Mouse (Mus musculus) small intestine, adult 2 months (tissue): ENCODE results near the gene Klhdc8b. TPM values are rescaled to one million over a fixed set of nuclear protein-coding genes. Genes with fewer than 3 reads are reported as not detected.
A peak's percentile ranks its signal among the peaks of the same experiment; 100 is the strongest.

Source experiments
- H3K27ac ChIP-seq: fragments of 200-500 bp; 2 replicates; pipeline ENCODE4 v1.5.1; 2012; ENCODE audit warnings: low read depth, low read length, control low read depth, inconsistent platforms; ENCODE audit not compliant: insufficient read depth
- H3K27me3 ChIP-seq: fragments of 200-500 bp; 2 replicates; pipeline ENCODE4 v1.6.1; 2012; ENCODE audit warnings: mild to moderate bottlenecking, moderate library complexity, low read length, inconsistent platforms; ENCODE audit not compliant: control insufficient read depth, insufficient read depth
- H3K36me3 ChIP-seq: fragments of 200-500 bp; 2 replicates; pipeline ENCODE4 v1.6.1; 2012; ENCODE audit warnings: mild to moderate bottlenecking, low read length, control low read depth, inconsistent platforms; ENCODE audit not compliant: control insufficient read depth, insufficient read depth
- H3K4me1 ChIP-seq: fragments of 200-500 bp; 2 replicates; pipeline ENCODE4 v1.6.1; 2012; ENCODE audit warnings: low read length, inconsistent platforms, mixed read lengths; ENCODE audit not compliant: control insufficient read depth, insufficient read depth, insufficient read length
- H3K4me3 ChIP-seq: fragments of 200-500 bp; 2 replicates; pipeline ENCODE4 v1.5.1; 2012; ENCODE audit warnings: low read depth, mild to moderate bottlenecking, control low read depth, inconsistent platforms, low read length, moderate library complexity
- CTCF ChIP-seq: fragments of 200-500 bp; IDR thresholded peaks from 2 replicates; pipeline ENCODE4 v1.5.1; 2012; ENCODE audit warnings: low read depth, mild to moderate bottlenecking, control low read depth, inconsistent platforms, low read length, moderate library complexity, mixed read lengths; ENCODE audit not compliant: insufficient replicate concordance, insufficient read length; ENCODE audit errors: extremely low read depth
- POLR2A ChIP-seq: fragments of 200-500 bp; IDR thresholded peaks from 2 replicates; pipeline ENCODE4 v1.6.1; 2012; ENCODE audit warnings: low read depth, mild to moderate bottlenecking, control low read depth, inconsistent platforms, low read length, moderate library complexity
- WGBS: fragments of 180-500 bp; shearing (Covaris S2); methylation state at CpG from one replicate; pipeline ENCODE4 v1.1.7; 2018; 5-methylcytosine and 5-hydroxymethylcytosine counted together
- polyA plus RNA-seq: library from polyadenylated mRNA; depleted of rRNA; stranded (reverse); fragments of >200 nt; gene quantifications from 2 replicates; pipeline ENCODE4 v1.2.3, GENCODE M21; 2012

Gene Klhdc8b
- polyA plus RNA-seq, 1 experiment = 19.7 TPM

DNA sequence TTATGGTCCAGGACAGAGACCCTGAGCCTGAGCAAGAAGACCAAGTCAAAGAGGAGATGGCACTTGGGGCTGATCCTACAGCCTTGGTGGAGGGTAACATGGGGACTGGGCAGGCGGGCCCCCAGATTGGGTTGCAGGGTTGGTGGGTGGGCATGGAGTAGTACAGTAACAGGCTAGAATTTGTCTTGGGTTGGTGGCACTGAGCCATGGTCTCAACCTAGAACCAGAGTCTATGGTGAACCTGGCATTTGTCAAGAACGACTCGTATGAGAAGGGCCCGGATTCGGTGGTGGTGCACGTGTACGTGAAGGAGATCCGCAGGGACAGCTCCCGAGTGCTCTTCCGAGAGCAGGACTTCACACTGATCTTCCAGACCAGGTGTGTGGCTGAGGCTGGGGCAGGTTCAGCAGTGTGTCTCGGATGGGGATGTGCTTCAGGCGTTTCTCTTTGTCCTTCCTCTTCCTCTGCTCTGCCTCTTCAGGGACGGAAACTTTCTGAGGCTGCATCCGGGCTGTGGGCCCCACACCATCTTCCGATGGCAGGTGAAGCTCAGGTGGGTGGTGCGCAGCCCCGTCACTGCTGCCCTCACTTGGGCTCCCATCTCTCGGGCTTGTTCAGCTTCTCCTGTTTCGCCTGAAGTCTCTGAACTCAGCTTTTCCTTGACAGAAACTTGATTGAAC is 32.9 kb upstream of the Klhdc8b start:
- H3K4me1 ChIP-seq = peaks cover 13% of the 10 kb centered on the region
- no peak overlapping the region for H3K4me3 ChIP-seq
- no peak overlapping the region for H3K27ac ChIP-seq
- TF ChIP-seq CTCF (no peak), POLR2A (no peak)
- H3K27me3 ChIP-seq = no peaks in the 10 kb centered on the region
- WGBS = 94% methylated on average over 19 of the region's 19 CpGs
- peaks cover 63% of the 10 kb centered on the region for H3K36me3 ChIP-seq

GRCm38 (mm10) chr9:108493246-108493645 is 31.9 kb upstream of the Klhdc8b start:
- H3K27me3 ChIP-seq = no peaks in the 10 kb centered on the region
- H3K4me3 ChIP-seq = no peak overlapping the region
- H3K27ac ChIP-seq = no peak overlapping the region
- H3K36me3 ChIP-seq = peaks cover 52% of the 10 kb centered on the region
- WGBS = 96% methylated on average over 8 of the region's 8 CpGs
- peaks cover 13% of the 10 kb centered on the region for H3K4me1 ChIP-seq
- no peak for TF ChIP-seq CTCF
- TF ChIP-seq POLR2A = no peak

- H3K27ac ChIP-seq = no peak overlapping the region
- H3K36me3 ChIP-seq = peaks cover 43% of the 10 kb centered on the region
- TF ChIP-seq POLR2A (no peak), CTCF (no peak)
- WGBS = 64% methylated on average over 16 of the region's 16 CpGs
- peaks cover 13% of the 10 kb centered on the region for H3K4me1 ChIP-seq
- peak overlapping the region; percentile 15 for H3K4me3 ChIP-seq
- no peaks in the 10 kb centered on the region for H3K27me3 ChIP-seq
These were observed 30.8 kb upstream of the Klhdc8b start for GRCm38 (mm10) chr9:108492043-108492750.

DNA sequence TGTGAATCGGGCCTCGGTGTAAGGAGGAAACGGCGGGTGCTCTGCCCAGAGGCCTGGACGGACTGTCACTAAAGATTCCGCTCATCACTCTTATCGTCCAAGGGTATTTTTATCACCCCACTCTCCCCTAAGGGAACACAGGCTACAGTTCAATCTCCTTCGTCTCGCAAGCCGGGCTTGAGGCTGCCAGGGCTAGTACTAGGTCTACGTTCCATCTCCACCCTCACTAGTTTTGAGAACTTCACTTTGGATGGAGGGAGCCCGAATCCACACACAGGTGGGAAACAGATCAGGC is 29.9 kb upstream of the Klhdc8b start:
- H3K27me3 ChIP-seq = no peaks in the 10 kb centered on the region
- H3K27ac ChIP-seq = peak overlapping the region; percentile 84
- peak overlapping the region; percentile 94 for H3K4me3 ChIP-seq
- no peak for TF ChIP-seq CTCF
- TF ChIP-seq POLR2A = no peak
- peaks cover 13% of the 10 kb centered on the region for H3K4me1 ChIP-seq
- under 1% methylated on average over 12 of the region's 12 CpGs for WGBS
- peaks cover 34% of the 10 kb centered on the region for H3K36me3 ChIP-seq

DNA sequence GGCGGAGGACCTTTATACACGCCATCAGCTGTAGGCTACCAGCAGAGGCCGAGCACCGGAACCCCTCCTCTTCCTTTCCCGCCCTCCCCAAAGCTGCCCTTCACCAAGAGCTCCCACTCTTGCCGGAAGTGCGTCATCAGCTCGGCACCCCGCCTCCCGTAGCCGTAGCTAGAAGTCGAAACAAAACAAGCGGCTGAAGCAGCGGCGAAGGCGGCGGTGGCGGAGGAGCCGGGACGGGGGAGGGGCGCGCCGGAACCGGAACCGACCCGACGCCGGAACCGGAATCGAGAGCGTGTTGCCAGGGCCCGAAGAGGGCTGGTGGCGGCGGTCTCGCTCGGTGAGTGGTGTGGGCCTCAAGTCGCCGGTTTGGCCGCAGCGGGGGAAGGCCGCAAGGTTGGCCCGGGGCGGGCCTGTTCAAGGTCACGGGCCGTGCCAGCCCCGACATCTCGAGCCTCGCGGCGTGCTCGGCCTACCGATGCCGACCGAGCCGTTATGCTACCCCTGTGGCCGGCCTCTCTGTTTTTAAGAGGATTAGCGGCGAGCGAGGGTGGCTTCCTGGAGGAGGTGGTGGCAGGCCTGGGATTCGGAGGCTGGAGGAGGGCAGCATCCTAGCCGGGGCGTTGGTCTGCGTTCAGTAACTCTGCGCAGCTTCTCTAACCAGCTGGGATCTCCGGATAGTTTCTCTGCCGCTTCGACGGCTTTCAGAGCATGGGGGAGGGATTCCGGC is 29.3 kb upstream of the Klhdc8b start, which contains the start of gene Usp19:
Gene Usp19 (plus strand): TSS at position 44 of the 727 bp plus-strand sequence.
- H3K4me1 ChIP-seq = peaks cover 13% of the 10 kb centered on the region
- TF ChIP-seq POLR2A (peak; percentile 51; the same call in 1 of the 2 replicates), CTCF (no peak)
- under 1% methylated on average over 69 of the region's 69 CpGs for WGBS
- peaks cover 29% of the 10 kb centered on the region for H3K36me3 ChIP-seq
- H3K27ac ChIP-seq = peak within 1 kb of the TSS; percentile 84
- no peaks in the 10 kb centered on the region for H3K27me3 ChIP-seq
- peak within 1 kb of the TSS; percentile 94 for H3K4me3 ChIP-seq

DNA sequence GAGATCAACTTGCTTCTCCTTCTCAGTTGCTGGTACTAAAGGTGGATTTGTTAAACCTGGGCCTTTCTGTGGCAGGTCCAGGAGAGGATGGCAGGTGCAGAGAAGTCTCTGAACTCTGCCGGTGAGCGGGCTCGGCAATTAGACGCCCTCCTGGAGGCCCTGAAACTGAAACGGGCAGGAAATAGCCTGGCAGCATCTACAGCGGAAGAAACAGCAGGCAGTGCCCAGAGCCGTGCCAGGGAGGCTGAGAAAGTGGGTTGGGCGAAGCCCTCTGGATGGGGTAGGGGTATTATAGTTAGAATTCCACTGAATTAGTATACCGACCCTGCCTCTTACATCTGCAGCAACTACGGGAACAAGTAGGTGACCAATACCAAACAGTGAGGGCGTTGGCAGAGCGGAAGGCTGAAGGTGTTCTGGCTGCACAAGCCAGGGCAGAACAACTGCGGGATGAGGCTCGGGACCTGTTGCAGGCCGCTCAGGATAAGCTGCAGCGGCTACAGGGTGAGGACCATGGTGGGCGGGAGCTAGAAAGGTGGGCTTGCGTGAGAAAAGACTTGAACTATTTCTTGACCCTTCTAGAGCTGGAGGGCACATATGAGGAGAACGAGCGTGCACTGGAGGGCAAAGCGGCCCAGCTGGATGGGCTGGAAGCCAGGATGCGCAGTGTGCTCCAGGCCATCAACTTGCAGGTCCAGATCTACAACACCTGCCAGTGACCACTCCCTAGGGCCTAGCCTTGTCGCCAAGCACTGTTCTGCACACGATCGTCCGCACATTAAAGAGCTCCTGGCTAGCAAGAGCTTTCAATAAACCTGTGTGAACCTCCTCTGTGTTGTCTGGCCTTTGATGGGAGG is 28.5 kb upstream of the Klhdc8b start:
- H3K27ac ChIP-seq = peak overlapping the region; percentile 84
- H3K27me3 ChIP-seq = no peaks in the 10 kb centered on the region
- peaks cover 23% of the 10 kb centered on the region for H3K36me3 ChIP-seq
- H3K4me3 ChIP-seq = peak overlapping the region; percentile 94
- TF ChIP-seq CTCF = no peak
- no peak for TF ChIP-seq POLR2A
- 35% methylated on average over 26 of the region's 26 CpGs for WGBS
- peaks cover 13% of the 10 kb centered on the region for H3K4me1 ChIP-seq
